Mouse (Mus musculus) lung, embryonic 15.5 days (tissue): Measurements from ENCODE around the gene Prelid3b. TPM values are rescaled to one million over a fixed set of nuclear protein-coding genes. Genes with fewer than 3 reads are reported as not detected.

Source experiments
- ATAC-seq: fragments of 200-750 bp; cut with Nextera tagmentation; 2 replicates; pipeline ENCODE4 v1.8.0; 2017; ENCODE audit warnings: moderate number of reproducible peaks, borderline replicate concordance; ENCODE audit not compliant: low FRiP score, low TSS enrichment; ENCODE audit errors: extremely low read depth
- H3K27ac ChIP-seq: fragments of 300-500 bp; sonication (generic); 2 replicates; pipeline ENCODE4 v1.5.1; 2015; ENCODE audit warnings: moderate library complexity, mild to moderate bottlenecking, inconsistent platforms
- H3K27me3 ChIP-seq: fragments of 300-500 bp; sonication (generic); 2 replicates; pipeline ENCODE4 v1.6.1; 2015; ENCODE audit warnings: inconsistent platforms
- H3K36me3 ChIP-seq: fragments of 300-500 bp; sonication (generic); 2 replicates; pipeline ENCODE4 v1.6.1; 2015; ENCODE audit warnings: inconsistent platforms
- H3K4me1 ChIP-seq: fragments of 300-500 bp; sonication (generic); 2 replicates; pipeline ENCODE4 v1.6.1; 2015; ENCODE audit warnings: inconsistent platforms
- H3K4me2 ChIP-seq: fragments of 300-500 bp; sonication (generic); 2 replicates; pipeline ENCODE4 v1.6.1; 2015; ENCODE audit warnings: inconsistent platforms, mild to moderate bottlenecking, moderate library complexity
- H3K4me3 ChIP-seq: fragments of 300-500 bp; sonication (generic); 2 replicates; pipeline ENCODE4 v1.5.1; 2015; ENCODE audit warnings: mild to moderate bottlenecking, inconsistent platforms
- H3K9ac ChIP-seq: fragments of 300-500 bp; sonication (generic); 2 replicates; pipeline ENCODE4 v1.6.1; 2015; ENCODE audit warnings: inconsistent platforms
- H3K9me3 ChIP-seq: fragments of 300-500 bp; sonication (generic); 2 replicates; pipeline ENCODE4 v1.6.1; 2016; ENCODE audit warnings: inconsistent platforms
- WGBS: fragments of 180-500 bp; shearing (Covaris S2); methylation state at CpG from one replicate; pipeline ENCODE4 v1.1.7; 2015; 5-methylcytosine and 5-hydroxymethylcytosine counted together
- polyA plus RNA-seq: library from polyadenylated mRNA; unstranded; fragments of >200 nt; fragmentation: Nextera tagmentation; extraction: Ambion mirVana; gene quantifications from 2 replicates; pipeline ENCODE4 v1.2.1, GENCODE M21; 2015

Prelid3b gene
- polyA plus RNA-seq, 1 experiment from 2014 or later: 116 TPM

GRCm38 (mm10) chr2:174421107-174421506 is 51.8 kb downstream of the Prelid3b start:
- peaks cover 7% of the 10 kb centered on the region for H3K4me1 ChIP-seq
- no peaks in the 10 kb centered on the region for H3K9me3 ChIP-seq
- H3K4me2 ChIP-seq: no peak overlapping the region
- peaks cover 57% of the 10 kb centered on the region for H3K36me3 ChIP-seq
- WGBS: 84% methylated on average over 6 of the region's 6 CpGs
- no peak overlapping the region for H3K27ac ChIP-seq
- no peak overlapping the region for H3K4me3 ChIP-seq
- no peaks in the 10 kb centered on the region for H3K27me3 ChIP-seq
- ATAC-seq: no peak
- no peak overlapping the region for H3K9ac ChIP-seq

- peaks cover 12% of the 10 kb centered on the region for H3K4me1 ChIP-seq
- H3K9me3 ChIP-seq: no peaks in the 10 kb centered on the region
- peak within 1 kb of the TSS; percentile 33; the same call in 1 of the 2 replicates for H3K27ac ChIP-seq
- WGBS: 1% methylated on average over 40 of the region's 40 CpGs
- peak within 1 kb of the TSS; percentile 89 for H3K9ac ChIP-seq
- H3K4me3 ChIP-seq: peak within 1 kb of the TSS; percentile 86
- ATAC-seq: peak; percentile 96
- peaks cover 8% of the 10 kb centered on the region for H3K36me3 ChIP-seq
- peak within 1 kb of the TSS; percentile 77 for H3K4me2 ChIP-seq
- no peaks in the 10 kb centered on the region for H3K27me3 ChIP-seq
These were observed 57.1 kb downstream of the Prelid3b start, which contains the start of gene Nelfcd for GRCm38 (mm10) chr2:174415731-174416310. TSS of gene Nelfcd (plus strand) at chr2:174415804.

Other genes starting within 250 kb of the Prelid3b start
- 2,028 and 2,095 TPM in 2 replicates for gene Gnas, start 188.8 kb downstream of the Prelid3b start, polyA plus RNA-seq
- 25.3 and 26.4 TPM in 2 replicates for gene Gm20721, start 126.4 kb downstream of the Prelid3b start, polyA plus RNA-seq
- 128 and 138 TPM in 2 replicates for gene Nelfcd, start 57.3 kb downstream of the Prelid3b start, polyA plus RNA-seq
- gene Ctsz, start 34.0 kb downstream of the Prelid3b start, polyA plus RNA-seq: 212 and 217 TPM in 2 replicates
- 6.6 and 7.9 TPM in 2 replicates for gene Tubb1, start 22.4 kb downstream of the Prelid3b start, polyA plus RNA-seq
- 761 and 785 TPM in 2 replicates for gene Atp5e, start 9.0 kb downstream of the Prelid3b start, polyA plus RNA-seq
- 0.02 and 0.03 TPM in 2 replicates for gene Zfp831, start 170.5 kb upstream of the Prelid3b start, polyA plus RNA-seq